Mouse (Mus musculus) adrenal gland, adult (tissue): ENCODE measurements at regions not wholly inside any gene's neighbourhood (a gene's known extent, or its start where the extent isn't known, plus 50 kb on each side); places are given as distances from the start of the nearest gene placed in this dataset.

Experiments
- DNase-seq, 2 experiments: peaks; one replicate each; pipeline ENCODE4 v3.0.0; 2022 to 2023; ENCODE audit warnings: low spot score in 1 of 2; ENCODE audit not compliant: inconsistent age in 2 of 2

DNA sequence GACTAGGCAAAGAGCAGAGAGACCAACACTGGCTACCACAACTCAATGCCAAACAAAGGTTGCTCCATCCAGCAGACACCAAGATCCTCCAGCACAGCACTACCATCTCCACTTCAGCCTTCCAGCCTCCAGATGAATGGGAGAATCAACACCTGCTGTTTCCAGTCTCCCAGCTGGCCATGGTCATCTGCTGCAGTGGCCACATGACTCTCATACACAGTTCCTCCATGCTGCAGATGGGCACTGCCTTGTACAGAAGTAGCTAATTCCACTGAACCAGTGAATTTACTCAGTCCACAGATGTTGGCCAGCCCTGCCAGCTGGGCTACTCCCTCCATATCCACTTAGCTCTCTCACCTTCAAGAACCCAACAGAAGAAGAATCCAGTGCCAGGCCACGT, 63.0 kb upstream of the Vstm5 start:
- DNase-seq, result no peak

DNA sequence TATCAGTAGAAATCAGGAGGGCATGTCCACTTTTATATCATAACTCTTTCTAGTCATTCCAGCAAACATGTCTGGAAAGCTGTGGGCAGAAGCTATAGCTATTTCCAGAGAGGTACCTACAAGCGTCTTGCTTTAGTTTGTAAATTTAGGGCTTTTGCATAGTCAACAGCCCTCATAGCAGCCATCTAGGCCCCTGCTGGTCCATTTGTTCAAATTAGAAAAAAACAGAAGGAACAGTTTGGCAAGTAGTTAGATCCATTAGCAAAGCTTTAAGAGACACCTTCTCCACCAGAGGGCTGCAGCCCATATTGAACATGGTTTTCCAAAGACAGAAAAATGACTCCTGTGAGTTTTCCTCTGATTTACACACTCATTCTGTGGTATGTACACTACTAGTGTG, 63.4 kb upstream of the Vstm5 start:
- no peak for DNase-seq

DNA sequence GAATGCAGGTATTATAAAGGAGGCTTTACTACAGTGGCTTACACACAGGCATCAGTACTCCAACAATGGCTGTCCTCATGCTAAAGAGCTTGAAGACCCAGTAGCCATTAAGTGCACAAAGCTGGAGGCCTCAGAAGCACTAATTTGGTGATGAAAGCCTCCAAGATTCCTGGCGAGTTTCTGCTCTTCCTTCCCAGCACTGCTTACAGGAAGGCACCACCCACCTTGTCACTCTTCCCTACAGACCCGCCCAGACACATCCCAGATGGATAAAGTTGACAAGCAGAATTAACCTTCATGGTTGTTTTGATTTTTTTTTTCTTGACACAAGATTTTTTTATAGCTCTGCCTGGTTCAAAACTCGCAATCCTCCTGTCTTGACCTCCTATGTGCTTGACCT, 59.0 kb upstream of the Hephl1 start:
- no peak for DNase-seq

DNA sequence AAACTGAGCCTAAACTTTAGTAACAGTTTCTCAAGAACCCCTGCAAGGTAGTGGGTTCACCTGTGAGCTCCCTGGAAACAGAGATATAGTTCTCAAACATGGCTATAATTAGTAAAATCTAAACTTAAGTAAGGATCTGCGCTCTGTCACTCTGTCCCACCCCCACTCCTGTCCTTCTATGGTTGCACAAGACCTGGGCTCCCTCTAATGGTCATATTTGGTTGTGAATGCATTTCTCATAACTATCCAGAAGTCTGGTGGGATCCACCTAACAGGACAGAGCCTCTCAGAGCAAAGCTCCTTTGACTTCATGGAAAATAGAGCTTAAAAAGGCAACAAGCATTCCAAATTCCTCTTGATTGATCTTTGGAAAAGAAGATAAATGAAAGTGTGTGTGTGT, 57.8 kb upstream of the Hephl1 start:
- peak in 1 of 2 experiments; percentile 54 for DNase-seq

DNA sequence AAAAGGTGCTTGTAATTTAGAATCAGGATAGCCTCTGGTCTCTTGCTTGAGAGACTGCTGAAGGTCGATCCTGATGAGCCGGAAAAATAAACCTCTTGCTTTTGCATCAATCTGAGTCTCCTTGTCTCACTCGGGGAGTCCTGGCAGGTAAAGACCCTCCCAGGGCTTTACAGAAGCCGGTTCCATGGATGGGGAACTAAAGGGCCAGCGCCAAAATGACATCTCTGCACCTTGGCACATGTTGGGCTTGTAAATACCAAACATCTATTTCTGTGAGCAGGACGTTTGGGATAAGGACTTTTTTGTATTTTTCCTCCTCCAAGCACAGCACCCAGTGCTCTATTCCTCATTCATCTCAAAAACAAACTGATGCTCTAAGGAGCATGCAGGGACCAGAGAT, 57.1 kb upstream of the Hephl1 start:
- DNase-seq, result no peak

DNA sequence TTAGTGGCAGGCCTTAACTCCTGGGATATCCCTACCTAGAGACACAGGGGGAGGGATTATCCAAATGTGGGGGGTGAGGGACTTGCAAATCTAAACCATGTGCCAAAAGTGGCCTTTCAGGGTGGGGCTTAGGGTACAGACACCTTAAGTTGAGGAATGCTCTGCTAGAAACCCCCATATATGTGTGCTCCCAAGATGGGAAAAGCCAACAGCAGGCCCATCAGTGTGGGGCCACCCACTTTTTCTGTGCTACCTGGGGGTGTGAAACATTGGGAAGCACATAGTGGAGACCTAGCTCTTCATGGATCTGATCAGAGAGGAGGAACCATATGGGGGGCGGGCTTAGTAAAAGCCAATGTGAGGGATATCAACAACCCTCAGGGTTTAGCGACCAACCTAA, 55.0 kb upstream of the Hephl1 start:
- DNase-seq, result no peak

DNA sequence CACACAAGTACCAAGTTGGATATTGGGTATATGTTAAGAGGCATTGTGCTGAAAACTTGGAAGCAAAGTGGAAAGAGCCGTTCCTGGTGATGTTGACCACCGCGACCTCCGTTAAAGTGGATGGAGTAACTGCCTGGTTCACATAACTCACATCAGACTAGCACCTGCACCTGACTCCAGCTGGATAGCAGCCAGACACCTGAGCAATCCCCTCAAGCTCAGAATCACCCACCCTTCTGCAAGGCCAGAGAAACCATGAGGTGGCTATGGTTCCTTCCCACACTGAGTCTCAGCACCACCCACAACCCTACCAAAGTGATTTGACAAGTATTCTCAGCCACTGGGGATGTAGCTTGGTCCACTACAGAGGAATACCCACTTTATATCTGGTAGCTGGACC, 54.6 kb upstream of the Hephl1 start:
- DNase-seq, result no peak
